Mouse (Mus musculus): ENCODE results near the gene Nipal3.
A peak's percentile ranks its signal among the peaks of the same experiment; 100 is the strongest.

Nipal3 gene

DNA sequence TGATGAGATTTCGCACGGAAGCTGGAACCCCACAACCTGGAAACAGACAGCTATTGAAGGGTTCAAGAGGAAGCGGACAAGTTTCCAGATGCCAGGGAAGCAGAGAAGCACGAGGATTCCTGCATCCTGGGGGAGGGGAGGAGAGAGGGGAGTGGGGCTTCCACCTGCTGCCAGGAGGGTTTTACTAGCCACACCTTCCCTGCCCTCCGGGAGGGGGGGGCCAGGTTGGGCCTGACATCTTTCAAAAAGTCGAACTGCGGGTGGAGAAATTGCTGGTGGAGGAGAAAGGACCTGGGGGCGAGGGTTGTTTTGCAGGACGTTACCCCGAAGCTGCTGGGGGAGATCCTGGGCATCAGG is 61.8 kb downstream of the Nipal3 start:
- no peak for DNase-seq

DNA sequence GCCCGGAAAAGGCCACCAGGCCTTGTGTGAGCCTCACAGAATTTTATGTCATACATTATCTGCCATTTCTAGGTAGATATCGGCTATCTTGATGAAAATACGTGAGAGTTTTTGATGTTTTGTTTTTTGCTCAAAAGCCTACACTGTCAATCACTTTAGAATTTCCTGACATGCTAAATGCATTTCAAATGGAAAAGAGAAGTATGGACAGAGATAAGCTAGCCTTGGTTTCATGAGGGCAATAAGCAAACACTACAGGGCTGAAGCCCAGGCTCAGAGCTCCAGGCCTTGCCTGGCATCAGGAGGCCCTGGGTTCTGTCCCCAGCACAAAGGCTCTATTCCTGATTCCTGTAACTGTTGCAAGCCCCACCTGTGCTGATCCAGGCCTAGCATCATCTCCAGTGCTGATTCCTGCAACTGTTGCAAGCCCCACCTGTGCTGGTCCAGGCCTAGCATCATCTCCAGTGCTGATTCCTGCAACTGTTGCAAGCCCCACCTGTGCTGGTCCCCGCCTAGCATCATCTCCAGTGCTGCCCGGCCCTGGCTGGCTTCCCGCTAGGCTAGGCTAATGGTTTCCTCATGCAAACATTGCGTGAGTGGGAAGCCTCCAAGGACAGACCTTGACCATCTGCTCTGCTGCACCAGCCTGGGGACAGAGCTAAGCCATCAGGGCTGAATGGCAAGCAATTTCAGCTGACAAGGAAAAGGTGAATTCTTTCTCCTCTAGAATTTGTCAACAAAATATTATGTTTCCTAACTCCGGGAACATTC is 64.7 kb downstream of the Nipal3 start:
- DNase-seq: no peak

DNA sequence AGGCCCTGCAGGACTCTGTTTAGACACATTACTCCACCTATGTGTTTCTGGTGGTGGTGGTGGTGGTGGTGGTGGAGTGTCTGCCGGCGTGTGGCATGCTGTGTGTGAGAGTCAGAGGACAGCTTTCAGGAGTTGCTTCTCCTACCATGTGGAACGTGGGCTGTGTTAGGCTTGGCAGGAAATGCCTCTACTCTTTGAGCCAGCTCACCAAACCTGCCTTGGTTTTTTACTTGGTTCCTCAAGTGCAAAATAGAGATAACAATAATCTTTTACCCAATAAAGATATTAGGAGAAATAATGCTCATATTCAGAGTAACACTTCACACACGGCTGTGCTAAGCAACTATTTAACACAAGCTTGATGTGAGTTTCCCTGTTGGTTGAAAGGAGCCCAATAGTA is 65.5 kb downstream of the Nipal3 start:
- DNase-seq: peak; percentile 16

DNA sequence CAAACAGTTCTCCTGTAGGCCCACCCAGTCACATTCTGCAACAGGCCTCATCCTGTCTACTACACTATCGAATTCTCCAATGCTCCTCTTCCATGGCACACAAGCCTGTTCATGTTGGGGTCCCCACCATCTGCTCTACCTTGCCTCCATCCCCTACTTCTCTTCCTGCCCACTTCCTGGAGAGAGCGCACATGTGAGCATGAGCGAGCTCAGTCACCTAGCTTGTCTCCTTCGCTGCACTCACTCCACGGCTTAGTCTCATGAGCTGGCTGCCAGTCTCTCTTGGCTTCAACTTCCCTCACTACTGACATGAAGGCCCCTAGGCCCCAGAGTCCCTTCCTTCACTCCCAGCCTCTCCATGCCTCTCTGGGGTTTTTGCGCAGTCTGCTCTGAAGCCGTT is 68.3 kb downstream of the Nipal3 start:
- DNase-seq: no peak

DNA sequence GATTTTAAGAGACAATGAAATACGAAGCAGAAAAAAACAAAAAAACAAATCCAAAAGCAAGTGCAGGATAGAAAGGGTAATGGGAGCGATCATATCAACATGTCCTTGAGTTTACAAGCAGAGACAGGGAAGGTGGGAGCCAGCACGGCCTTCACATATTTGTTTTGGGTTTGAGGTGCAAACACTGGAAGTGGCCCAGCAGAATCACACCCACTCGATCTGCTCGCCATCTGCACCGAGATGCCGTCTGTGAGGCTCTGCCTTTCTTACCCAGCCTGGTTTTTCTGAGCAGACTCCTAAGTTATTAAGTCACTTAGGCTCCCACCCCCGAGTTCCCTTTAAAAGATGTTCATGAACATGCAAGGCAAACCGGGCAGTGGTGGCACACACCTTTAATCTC is 69.2 kb downstream of the Nipal3 start:
- peak; percentile 85 for DNase-seq

DNA sequence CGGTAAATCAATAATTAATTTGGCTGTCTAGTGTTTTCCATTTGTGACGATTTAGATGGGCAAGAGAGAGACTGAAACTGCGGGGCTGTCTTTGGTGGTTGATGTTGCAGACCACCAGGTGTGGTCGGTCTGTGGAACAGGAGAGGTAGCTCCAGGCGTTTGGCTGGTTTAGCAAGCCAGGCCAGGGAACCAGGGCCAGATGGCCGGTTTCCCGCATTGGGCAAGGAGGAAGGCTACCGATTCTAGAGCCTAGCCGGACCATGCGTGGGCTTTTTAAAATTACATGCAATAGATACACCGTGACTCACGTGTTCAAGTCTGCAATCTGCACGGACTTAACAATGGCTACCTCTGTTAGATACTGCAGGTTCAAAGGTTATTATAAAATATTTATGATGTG is 73.9 kb downstream of the Nipal3 start:
- no peak for DNase-seq

DNA sequence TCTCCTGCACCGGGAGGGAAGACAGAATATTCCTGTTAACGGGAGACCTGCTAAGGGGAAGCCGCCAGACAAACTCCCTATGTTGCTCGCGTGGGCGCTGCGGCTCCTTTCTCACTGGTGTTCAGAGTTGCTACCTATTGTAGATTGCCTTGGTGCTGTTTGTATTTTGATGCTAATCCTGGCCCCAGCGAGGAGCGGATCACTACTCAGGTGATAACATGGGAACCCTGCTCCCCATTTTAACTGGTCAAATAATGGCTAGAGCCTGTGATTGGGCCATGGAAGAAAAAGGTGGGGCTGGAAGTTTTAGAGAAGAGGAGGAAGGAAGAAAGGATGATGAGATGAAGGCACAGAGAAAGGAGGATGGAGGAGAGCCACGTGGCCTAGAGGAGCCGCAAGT is 74.4 kb downstream of the Nipal3 start:
- no peak for DNase-seq

DNA sequence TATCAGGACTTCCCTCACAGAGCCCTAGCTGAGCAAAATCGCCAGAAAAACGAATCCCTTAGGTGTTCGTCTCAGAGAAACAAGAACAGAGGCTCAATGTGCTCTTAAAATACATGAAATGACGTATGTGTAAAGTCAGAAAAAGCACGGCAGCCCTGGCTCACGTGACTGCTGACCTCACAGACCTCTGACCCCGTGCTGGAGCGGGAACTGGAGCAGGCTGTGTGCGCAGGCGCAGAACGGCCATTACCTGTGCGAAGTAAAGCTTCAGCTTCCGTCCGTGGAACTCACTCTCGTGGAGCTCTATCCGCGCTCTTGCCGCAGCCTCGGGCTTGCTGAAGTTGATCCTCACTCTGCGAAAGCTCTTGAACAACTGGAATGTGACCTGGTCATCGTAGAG is 74.8 kb downstream of the Nipal3 start:
- DNase-seq: no peak

DNA sequence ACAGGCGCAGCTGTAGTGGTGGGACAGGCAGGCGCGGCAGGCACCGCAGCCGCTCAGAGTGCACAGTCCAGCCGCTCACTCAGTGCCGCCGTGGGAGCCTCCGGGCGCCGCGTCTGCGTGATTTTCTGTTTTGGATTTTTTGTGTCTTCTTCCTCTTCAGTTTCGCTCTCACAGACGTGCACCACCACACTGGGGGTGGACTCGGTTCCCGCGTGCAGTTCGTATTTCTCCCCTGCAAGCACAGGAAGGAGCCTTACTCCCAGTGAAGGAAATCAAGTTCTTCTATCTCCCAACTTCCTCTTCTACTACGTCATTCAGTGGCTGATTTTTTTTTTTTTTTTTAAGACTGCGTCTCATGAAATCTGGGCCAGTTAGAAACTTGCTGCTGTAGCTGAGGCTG is 78.5 kb downstream of the Nipal3 start:
- DNase-seq: no peak

DNA sequence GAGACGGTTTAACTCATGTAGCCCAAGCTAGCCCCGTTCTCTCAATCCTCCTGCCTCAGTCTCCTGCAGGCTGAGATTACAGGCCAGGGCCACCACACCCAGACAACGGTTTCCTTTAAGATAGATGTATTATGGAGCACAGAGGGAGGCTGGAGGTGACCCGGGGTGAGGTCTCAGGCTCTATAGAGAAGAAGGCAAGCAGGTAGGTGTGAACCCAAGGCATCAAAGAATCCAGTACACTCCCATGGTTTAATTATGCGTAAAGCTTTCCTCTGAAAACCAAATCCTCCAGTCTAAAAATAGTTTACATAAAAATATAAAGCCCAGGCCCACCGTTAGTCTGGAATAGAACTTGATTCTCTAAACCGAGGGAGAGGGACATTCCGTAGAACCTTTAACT is 81.3 kb downstream of the Nipal3 start:
- no peak for DNase-seq

DNA sequence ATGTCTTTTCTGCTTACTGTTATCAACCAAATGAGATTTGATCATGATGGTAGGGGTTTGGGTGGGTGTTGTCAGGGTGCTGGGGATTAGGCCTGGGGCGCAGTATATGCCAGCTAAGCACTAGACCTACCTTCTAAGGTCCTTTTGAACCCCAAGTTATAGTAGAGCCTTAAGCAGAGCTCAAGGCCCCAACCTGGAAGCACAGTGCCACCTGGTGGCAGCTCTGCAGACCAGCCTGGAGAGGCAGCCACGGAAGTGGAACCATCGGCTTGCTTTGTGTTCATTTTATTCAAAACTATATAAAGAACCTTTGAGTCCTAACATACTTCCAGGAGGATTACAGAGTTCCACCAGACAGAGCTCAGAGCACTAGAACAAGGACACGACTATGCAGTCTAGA is 83.2 kb downstream of the Nipal3 start:
- peak; percentile 8 for DNase-seq

DNA sequence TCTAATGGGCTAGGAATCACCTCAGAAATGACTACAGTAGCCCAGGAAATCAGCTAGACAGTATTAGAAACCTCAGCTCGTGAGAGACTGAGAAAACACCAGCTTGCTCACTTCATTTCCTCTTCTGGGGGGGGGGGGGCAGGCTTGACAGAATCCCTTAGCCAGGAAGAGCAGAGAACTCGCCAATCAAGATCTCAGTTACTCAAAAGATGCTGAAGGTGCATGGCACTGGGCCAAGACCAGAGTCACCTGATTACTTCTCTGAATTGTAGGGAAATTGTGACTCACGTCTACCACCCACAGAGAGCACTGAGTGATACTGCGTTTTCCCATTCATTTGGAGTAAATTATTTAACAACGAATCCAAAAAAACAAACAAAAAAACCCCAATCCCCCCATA is 88.7 kb downstream of the Nipal3 start:
- peak; percentile 52 for DNase-seq

DNA sequence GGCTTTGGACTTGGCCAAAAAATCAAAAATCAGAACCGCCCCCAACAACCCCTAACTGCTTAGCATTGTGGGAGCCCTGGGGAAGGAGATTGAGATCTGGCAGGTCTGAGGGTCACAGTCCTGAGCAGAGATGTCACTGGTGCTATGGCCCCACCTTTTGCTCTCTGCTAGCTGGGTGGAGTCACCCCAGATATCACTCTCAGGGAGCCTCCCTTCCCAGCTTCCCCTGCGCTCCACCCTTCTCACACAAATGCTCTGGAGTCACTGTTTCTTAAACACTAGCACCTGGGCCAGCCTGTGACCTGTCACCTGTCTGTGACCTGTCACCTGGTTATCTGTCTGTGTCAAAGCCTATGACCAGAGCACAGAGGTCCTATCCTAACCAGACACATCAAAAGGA is 89.9 kb downstream of the Nipal3 start:
- no peak for DNase-seq

DNA sequence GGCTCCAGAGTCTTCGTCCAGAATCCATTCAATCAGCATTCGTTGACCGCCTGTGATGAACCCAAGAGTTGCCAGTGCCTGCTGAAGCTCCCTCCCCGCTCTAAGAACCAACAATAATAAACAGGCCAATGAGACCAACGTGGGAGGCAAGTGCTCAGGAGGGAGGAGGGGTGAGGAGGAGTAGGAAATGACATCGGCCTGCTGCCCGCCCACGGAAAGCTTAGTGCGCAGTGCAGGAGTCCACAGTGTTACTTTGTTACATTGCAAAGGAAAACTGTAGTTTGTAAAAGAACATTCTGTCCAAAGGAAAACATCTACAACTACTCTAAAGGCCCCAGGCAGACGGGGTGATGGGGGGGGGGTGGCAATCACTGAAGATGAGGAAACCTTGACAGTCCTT is 90.8 kb downstream of the Nipal3 start:
- no peak for DNase-seq

DNA sequence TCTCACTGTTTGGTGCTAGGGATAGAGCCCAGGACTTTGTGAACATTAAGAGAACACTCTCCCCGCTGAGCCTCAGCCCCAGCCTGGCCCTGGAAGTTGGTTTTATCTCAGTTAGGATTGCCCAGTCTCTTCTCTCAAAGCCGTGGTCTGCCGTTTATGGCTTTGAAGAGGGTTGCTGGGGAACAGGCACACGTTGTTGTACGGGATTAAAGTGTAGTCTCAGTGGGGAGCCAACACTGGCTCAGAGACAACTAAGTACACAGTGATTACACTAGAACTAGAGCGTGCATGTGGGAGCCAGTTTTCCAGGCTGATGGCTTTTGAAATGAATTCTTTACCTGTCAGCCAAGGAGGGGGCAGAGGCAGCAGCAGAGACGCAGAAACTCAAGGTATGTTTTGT is 93.0 kb downstream of the Nipal3 start:
- DNase-seq: no peak

DNA sequence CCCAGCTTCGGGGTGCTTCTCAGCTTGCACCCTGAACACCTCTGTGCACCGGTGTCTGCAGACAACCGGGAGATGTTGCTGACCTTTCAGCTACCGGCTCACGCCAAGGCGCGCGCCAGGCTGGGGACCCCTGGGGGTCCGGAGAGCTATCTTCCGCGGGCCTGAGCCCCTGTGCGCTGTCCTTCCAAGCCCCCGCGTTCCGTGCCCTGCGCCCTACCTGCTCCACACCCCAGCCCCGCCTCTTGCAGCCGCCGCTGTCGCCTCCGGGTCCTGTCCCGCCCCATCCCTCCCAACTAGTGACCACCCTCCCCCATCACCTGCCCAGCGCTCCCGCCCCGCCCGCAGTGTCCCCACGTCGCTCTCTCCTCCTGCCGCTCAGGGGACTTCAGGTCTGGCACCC is 96.8 kb downstream of the Nipal3 start, which contains the start of gene Ncmap:
Gene Ncmap, minus strand, starts transcription at position 237 of the 400 bp plus-strand sequence.
- no peak for DNase-seq

DNA sequence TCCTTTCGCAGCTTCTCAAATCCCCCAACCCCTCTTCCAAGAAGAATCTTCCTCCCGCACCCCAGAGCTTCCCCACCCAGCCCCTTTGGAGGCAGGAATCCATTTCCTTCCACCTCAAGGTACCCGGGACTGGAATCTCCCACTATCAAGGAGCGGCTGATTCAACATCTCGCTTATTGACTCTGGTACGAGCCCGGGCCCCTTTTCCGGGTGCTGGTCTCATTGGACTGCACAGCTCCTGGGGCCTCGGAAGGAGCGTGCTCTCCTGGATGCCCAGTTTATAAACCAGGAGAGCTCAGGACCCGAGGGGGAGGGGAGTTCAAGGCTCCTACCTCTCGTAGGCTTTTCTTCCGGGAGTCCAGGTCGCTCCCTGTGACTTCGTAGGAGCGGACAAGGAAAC is 97.3 kb downstream of the Nipal3 start:
- no peak for DNase-seq

DNA sequence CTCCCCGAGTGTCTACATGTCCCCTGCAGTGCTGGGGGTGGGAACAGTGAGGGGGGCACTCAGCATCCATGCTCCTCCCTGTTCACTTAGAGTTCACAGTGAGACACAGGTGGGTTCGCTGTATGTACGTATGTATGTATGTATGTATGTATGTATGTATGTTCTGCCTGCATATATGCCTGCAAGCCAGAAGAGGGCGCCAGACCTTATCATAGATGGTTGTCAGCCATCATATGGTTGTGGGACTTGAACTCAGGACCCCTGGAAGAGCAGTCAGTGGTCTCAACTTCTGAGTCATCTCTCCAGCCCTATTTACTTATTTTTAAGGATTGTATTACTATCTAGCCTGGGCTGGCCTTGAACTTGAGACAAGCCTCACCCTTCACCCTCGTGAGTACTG is 98.5 kb downstream of the Nipal3 start:
- no peak for DNase-seq
